Comparison of ENCODE assay signal across 39 mouse cellular contexts in genomic region chr2:163897026-163897425, GRCm38 (mm10). TPM values are rescaled to one million over a fixed set of nuclear protein-coding genes. Genes with fewer than 3 reads are reported as not detected.
"Had no signal": no experiment of that assay in that cellular context is flagged by ENCODE, and none has a peak within 500 bp of the region (broad histone marks: within the 10 kb centered on the region; RNA-seq: fewer than 3 reads in every experiment).

No protein-coding gene starts in this region.

- H3K4me1 ChIP-seq: liver, embryonic 12.5 days had no signal

- H3K9ac ChIP-seq: heart, embryonic 13.5 days; heart, embryonic 15.5 days; hindbrain, embryonic 13.5 days; hindbrain, embryonic 15.5 days; kidney, embryonic 15.5 days; limb, embryonic 13.5 days; limb, embryonic 15.5 days; liver, embryonic 12.5 days; liver, embryonic 14.5 days had no signal

- DNase-seq: gastrocnemius, postnatal 14 days; gastrocnemius, postnatal 36 days; heart, adult 11 months; heart, adult 2 months; heart, postnatal 14 days; heart, postnatal 36 days; kidney, adult 11 months; kidney, adult 2 months; kidney, adult 9 months; kidney, postnatal 14 days; kidney, postnatal 36 days; layer of hippocampus, adult 9-11 months; layer of hippocampus, postnatal 36 days; left cerebral cortex, postnatal 4 days had no signal

- H3K4me3 ChIP-seq: heart, adult 2 months; heart, embryonic 13.5 days; heart, embryonic 15.5 days; hindbrain, embryonic 13.5 days; hindbrain, embryonic 15.5 days; kidney, embryonic 15.5 days; limb, embryonic 13.5 days; limb, embryonic 15.5 days; liver, embryonic 12.5 days had no signal

- H3K27ac ChIP-seq: heart, adult 2 months; heart, embryonic 13.5 days; heart, embryonic 15.5 days; hindbrain, embryonic 13.5 days; hindbrain, embryonic 15.5 days; hindbrain, postnatal 0 days; kidney, embryonic 15.5 days; kidney, postnatal 0 days; limb, embryonic 13.5 days; limb, embryonic 15.5 days; liver, embryonic 12.5 days; liver, embryonic 14.5 days had no signal

- H3K36me3 ChIP-seq: heart, embryonic 13.5 days; heart, embryonic 15.5 days; hindbrain, embryonic 15.5 days; kidney, embryonic 15.5 days; limb, embryonic 13.5 days; limb, embryonic 15.5 days; liver, embryonic 12.5 days had no signal

- H3K27me3 ChIP-seq: hindbrain, embryonic 13.5 days; hindbrain, embryonic 15.5 days; kidney, embryonic 15.5 days; liver, embryonic 12.5 days had no signal

- H3K9me3 ChIP-seq: heart, embryonic 15.5 days; hindbrain, embryonic 13.5 days; hindbrain, embryonic 15.5 days; kidney, embryonic 15.5 days; limb, embryonic 13.5 days; limb, embryonic 15.5 days; liver, embryonic 12.5 days had no signal

RNA-seq across cellular contexts. Expression of gene Rims4, which starts 21.5 kb away (rescaled TPM):
- total RNA-seq: hematopoietic stem cell, adult 5-6 weeks had no signal

RNA-seq across cellular contexts. Expression of gene Kcnk15, which starts 43.6 kb away (rescaled TPM):
- total RNA-seq: gastrocnemius, adult 18-20 months; gastrocnemius, adult 8-10 months; gastrocnemius, postnatal 14 days; gastrocnemius, postnatal 36 days; heart, adult 2 months; heart, postnatal 14 days; heart, postnatal 36 days; hematopoietic stem cell, adult 5-6 weeks; layer of hippocampus, adult 8-10 months; layer of hippocampus, postnatal 36 days; left cerebral cortex, postnatal 10 days; left cerebral cortex, postnatal 4 days; liver, adult 2 months had no signal
- polyA plus RNA-seq: gonadal fat pad, adult 2 months; heart, adult 2 months; heart, embryonic 11.5 days; heart, embryonic 13.5 days; heart, embryonic 15.5 days; heart, postnatal 0 days; hindbrain, embryonic 11.5 days; hindbrain, embryonic 13.5 days; intestine, embryonic 14.5 days; intestine, embryonic 16.5 days; kidney, adult 2 months; kidney, embryonic 15.5 days; kidney, postnatal 0 days; large intestine, adult 2 months; limb, embryonic 11.5 days; limb, embryonic 13.5 days; limb, embryonic 15.5 days; liver, adult 2 months; liver, embryonic 12.5 days; liver, embryonic 14.5 days had no signal
